Mouse (Mus musculus) macrophage (primary cell): ENCODE results near the gene Ly6g6f. TPM values are rescaled to one million over a fixed set of nuclear protein-coding genes. Genes with fewer than 3 reads are reported as not detected.
"Not testable (repeated sequence)": the region's sequence is repeated elsewhere in the genome, so short reads cannot be mapped to it uniquely, and the experiment has no call there.

ENCODE experiments used
- H3K27ac ChIP-seq: fragments of 350-480 bp; formaldehyde crosslinking; 2 replicates; pipeline ENCODE4 v1.9.0; 2021
- H3K36me3 ChIP-seq: fragments of 350-480 bp; formaldehyde crosslinking; 2 replicates; pipeline ENCODE4 v1.9.0; 2021; ENCODE audit errors: inconsistent target
- H3K4me3 ChIP-seq: fragments of 350-480 bp; formaldehyde crosslinking; 2 replicates; pipeline ENCODE4 v1.9.0; 2021; ENCODE audit errors: inconsistent target
- H3K79me2 ChIP-seq: fragments of 350-480 bp; formaldehyde crosslinking; 2 replicates; pipeline ENCODE4 v1.9.0; 2021; ENCODE audit errors: inconsistent target
- WGBS: methylation state at CpG from one replicate; pipeline ENCODE4 v1.1.7; 2026; ENCODE audit warnings: inconsistent platforms; ENCODE audit not compliant: missing documents; 5-methylcytosine and 5-hydroxymethylcytosine counted together
- polyA plus RNA-seq: library from polyadenylated mRNA; stranded (reverse); fragments of 250-400 nt; gene quantifications from 3 replicates; pipeline ENCODE4 v1.2.4, GENCODE M21; 2018; ENCODE audit warnings: inconsistent platforms

Ly6g6f gene
- polyA plus RNA-seq, 1 experiment from 2014 or later = not detected

DNA sequence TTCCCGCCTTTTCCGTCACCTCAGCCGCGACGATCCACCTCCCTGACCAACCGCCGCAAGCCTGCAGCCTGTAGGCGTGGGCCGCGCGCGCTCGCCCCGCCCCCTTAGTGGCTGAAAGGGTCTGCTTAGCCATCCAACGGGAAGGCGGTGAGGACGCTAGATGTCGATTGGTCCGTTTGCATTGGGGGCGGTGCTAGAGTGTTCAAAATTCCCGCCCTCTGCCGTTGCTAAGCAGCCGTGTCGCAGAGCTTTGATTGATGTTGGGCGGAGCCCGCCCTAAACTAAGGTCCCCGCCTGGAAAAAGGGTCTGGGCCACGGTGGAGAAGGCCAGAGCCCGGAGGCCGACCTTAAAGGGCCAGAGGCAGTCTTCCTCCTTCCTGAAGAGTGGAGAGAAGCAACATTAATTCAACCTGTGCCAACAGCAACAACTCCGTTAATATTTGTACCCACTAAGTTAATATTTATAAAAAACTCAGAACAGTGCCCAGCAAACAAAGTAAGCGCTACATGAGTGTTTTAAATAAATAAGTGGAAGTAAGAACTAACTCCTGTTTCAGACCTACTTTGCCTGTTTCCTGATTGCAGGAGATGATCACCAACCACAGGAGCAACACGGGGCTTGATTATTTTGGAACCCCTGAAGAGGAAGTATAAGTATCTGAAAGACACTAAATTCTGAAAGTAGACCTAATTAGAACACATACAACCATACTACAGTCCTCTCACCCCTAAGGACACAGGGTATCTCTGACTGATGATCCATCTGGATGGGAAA, 38.5 kb downstream of the Ly6g6f start, which contains the start of gene Msh5:
Gene Msh5 (minus strand): TSS at position 65 of the 775 bp plus-strand sequence.
- Histone ChIP-seq H3K4me3 (peak within 1 kb of the TSS; percentile 56), H3K36me3 (no peaks in the 10 kb centered on the region), H3K27ac (peak within 1 kb of the TSS; percentile 98), H3K79me2 (peaks cover 21% of the 10 kb centered on the region)
- 0% methylated on average over 33 of the region's 33 CpGs for WGBS

GRCm38 (mm10) chr17:35045807-35046680, 39.4 kb downstream of the Ly6g6f start:
- H3K27ac ChIP-seq = peak overlapping the region; percentile 96
- WGBS = 3% methylated on average over 43 of the region's 48 CpGs
- peak overlapping the region; percentile 56 for H3K4me3 ChIP-seq
- H3K36me3 ChIP-seq = no peaks in the 10 kb centered on the region
- H3K79me2 ChIP-seq = peaks cover 13% of the 10 kb centered on the region; the same call in 1 of the 2 replicates

- H3K36me3 ChIP-seq = no peaks in the 10 kb centered on the region
- H3K79me2 ChIP-seq = peaks cover 4% of the 10 kb centered on the region; the same call in 1 of the 2 replicates
- WGBS = 49% methylated on average over 7 of the region's 7 CpGs
- H3K27ac ChIP-seq = peak overlapping the region; percentile 96
- H3K4me3 ChIP-seq = peak overlapping the region; percentile 56
Measured at GRCm38 (mm10) chr17:35044904-35045806, 40.3 kb downstream of the Ly6g6f start.

- Histone ChIP-seq H3K79me2 (no peaks in the 10 kb centered on the region), H3K27ac (peak overlapping the region; percentile 96), H3K4me3 (no peak overlapping the region), H3K36me3 (no peaks in the 10 kb centered on the region)
- 96% methylated on average over 4 of the region's 4 CpGs for WGBS
Measured at GRCm38 (mm10) chr17:35043794-35044193, 41.6 kb downstream of the Ly6g6f start.

DNA sequence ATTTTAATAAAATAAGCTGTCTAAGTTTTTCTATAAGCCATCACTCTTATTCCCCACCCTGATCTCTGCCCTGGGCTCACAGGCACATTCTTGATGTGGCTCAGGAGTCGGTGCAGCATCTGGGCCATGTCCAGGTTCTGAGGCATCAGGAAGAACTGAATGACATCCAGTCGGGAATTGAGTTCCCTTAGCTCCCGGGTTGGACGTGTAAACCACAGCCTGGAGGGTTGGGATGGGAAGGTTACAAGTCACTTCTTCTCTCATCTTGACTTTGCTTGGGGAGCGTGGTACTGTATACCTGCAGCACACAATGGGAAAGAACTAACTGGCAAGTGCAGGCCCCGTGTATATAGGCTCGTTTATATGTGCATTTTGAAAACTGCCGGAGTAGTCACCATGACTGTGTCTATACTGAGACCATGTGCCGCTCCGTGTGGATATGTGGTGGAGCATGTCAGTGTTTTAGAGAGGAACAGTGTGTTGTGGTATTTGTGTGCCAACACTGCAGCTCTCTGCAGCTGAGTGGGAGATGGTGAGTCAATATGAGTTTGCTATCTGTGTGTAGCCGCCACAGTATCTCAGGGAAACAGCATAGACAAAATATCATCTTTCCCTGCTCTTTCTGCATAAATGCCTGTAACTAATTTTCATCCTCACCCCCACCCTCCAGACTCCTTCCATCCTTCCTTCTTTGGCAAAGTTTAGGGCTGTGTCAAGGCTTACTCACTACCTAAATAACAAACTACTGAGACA, 46.1 kb downstream of the Ly6g6f start:
- WGBS = 95% methylated on average over 11 of the region's 11 CpGs
- no peaks in the 10 kb centered on the region for H3K79me2 ChIP-seq
- no peak overlapping the region for H3K4me3 ChIP-seq
- no peaks in the 10 kb centered on the region for H3K36me3 ChIP-seq
- no peak overlapping the region for H3K27ac ChIP-seq

- no peaks in the 10 kb centered on the region for H3K36me3 ChIP-seq
- no peak overlapping the region for H3K4me3 ChIP-seq
- WGBS = 72% methylated on average over 6 of the region's 6 CpGs
- no peak overlapping the region for H3K27ac ChIP-seq
- no peaks in the 10 kb centered on the region for H3K79me2 ChIP-seq
Measured at GRCm38 (mm10) chr17:35034896-35035295, 50.5 kb downstream of the Ly6g6f start.

GRCm38 (mm10) chr17:35033703-35034102, 51.7 kb downstream of the Ly6g6f start:
- 89% methylated on average over 1 of the region's 1 CpGs for WGBS
- not testable (repeated sequence) for H3K36me3 ChIP-seq, H3K4me3 ChIP-seq, H3K27ac ChIP-seq, H3K79me2 ChIP-seq

- 76% methylated on average over 8 of the region's 8 CpGs for WGBS
- no peaks in the 10 kb centered on the region for H3K36me3 ChIP-seq
Measured at GRCm38 (mm10) chr17:35032323-35032870, 53.0 kb downstream of the Ly6g6f start.

GRCm38 (mm10) chr17:35031880-35032279, 53.5 kb downstream of the Ly6g6f start:
- H3K36me3 ChIP-seq = no peaks in the 10 kb centered on the region
- WGBS = 87% methylated on average over 7 of the region's 7 CpGs

More at GRCm38 (mm10) chr17:35032323-35032870, 53.0 kb downstream of the Ly6g6f start:
- no peaks in the 10 kb centered on the region for H3K79me2 ChIP-seq
- H3K4me3 ChIP-seq = no peak overlapping the region
- no peak overlapping the region for H3K27ac ChIP-seq

DNA sequence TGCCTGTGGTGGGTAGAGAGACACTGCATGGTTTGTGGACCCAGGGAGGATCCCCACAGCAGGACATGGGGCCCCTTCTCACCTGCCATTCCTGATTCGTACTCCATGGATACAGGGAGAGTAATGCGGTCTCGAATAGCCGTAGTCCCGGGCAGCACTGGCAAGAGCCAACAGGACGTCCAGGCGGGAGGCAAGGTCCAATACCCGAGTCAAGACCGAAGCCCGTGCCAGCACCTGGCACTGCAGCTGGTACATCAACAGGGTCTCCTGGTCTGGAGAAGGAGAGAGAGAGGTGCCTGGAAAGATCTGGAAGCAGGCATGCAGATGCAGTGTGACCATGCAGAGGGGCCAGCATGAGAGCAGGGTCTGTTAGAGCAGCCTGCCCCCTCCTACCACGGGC, 54.1 kb downstream of the Ly6g6f start:
- Histone ChIP-seq H3K36me3 (no peaks in the 10 kb centered on the region), H3K27ac (no peak overlapping the region), H3K4me3 (no peak overlapping the region), H3K79me2 (no peaks in the 10 kb centered on the region)
- 95% methylated on average over 11 of the region's 11 CpGs for WGBS

More at GRCm38 (mm10) chr17:35031880-35032279, 53.5 kb downstream of the Ly6g6f start:
- no peak overlapping the region for H3K27ac ChIP-seq
- no peak overlapping the region for H3K4me3 ChIP-seq
- H3K79me2 ChIP-seq = no peaks in the 10 kb centered on the region
